Mouse (Mus musculus) layer of hippocampus, postnatal 25 days (tissue): ENCODE data around the gene Cyp2j5. TPM values are rescaled to one million over a fixed set of nuclear protein-coding genes. Genes with fewer than 3 reads are reported as not detected.

Source experiments
- total RNA-seq, 2 experiments: library from RNA; stranded (reverse); gene quantifications; 2 replicates each; pipeline ENCODE4 v1.2.3; 2021

Gene Cyp2j5
- total RNA-seq, 2 experiments from 2014 or later = not detected

Other genes with a start within 250 kb of the Cyp2j5 start
- not detected for gene Cyp2j8, start 156.8 kb downstream of the Cyp2j5 start, total RNA-seq
- 10 to 100 TPM; 16.2 to 16.4 TPM for gene Cyp2j6, start 110.5 kb downstream of the Cyp2j5 start, total RNA-seq
- 10 to 100 TPM; 28.7 to 32.8 TPM for gene Cyp2j9, start 72.6 kb downstream of the Cyp2j5 start, total RNA-seq
- not detected for gene Gm12695, start 121.0 kb upstream of the Cyp2j5 start, total RNA-seq